9 mouse cellular contexts compared by ENCODE assay signal in the genomic region with DNA sequence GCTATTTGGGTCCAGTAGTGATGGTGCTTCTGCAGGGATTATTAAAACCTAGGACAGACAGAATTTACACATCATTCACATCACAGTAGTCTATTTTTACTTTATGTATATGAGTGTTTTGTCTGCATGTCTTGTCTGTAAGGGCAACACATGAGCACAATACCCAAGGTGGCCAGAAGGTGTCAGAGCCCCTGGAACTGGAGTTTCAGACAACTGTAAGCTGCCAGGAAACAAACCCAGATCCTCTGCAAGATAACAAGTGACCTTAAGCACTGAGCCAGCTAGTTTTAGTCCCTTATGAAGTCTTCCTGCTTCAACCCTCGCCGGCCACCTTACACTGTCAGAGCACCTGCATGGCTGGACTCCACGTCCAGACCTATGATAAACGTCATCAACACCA. TPM values are rescaled to one million over a fixed set of nuclear protein-coding genes. Genes with fewer than 3 reads are reported as not detected.
DNase-seq lines count a peak whose midpoint lies in the region; ATAC-seq and TF ChIP-seq lines count a peak whose summit lies in the region.
"Had no signal": no experiment of that assay in that cellular context is flagged by ENCODE, and none has a peak within 500 bp of the region (broad histone marks: within the 10 kb centered on the region; RNA-seq: fewer than 3 reads in every experiment).

No protein-coding gene starts in this region.

- peaks cover 91% of the 10 kb centered on the region for H3K4me1 ChIP-seq in heart, postnatal 0 days (ENCODE audit: control insufficient read depth, insufficient read depth)
- peaks cover 95% of the 10 kb centered on the region for H3K4me1 ChIP-seq in heart, embryonic 12.5 days (replicated peaks)
- peaks cover 35% of the 10 kb centered on the region for H3K4me1 ChIP-seq in forebrain, embryonic 11.5 days (replicated peaks; ENCODE audit: control insufficient read depth, insufficient read depth, low read length)
- H3K4me1 ChIP-seq in midbrain, embryonic 14.5 days (ENCODE audit: control insufficient read depth, insufficient read depth, low read length), result peaks cover 63% of the 10 kb centered on the region

- peak overlapping the region; percentile 32; the same call in 1 of the 2 replicates for H3K27ac ChIP-seq in heart, postnatal 0 days (ENCODE audit: low read depth)
- no peak overlapping the region for H3K27ac ChIP-seq in heart, embryonic 12.5 days (ENCODE audit: poor library complexity, severe bottlenecking)
- peak overlapping the region; percentile 94 for H3K27ac ChIP-seq in forebrain, embryonic 11.5 days (ENCODE audit: low read depth, low read length)
- peak overlapping the region; percentile 85 for H3K27ac ChIP-seq in midbrain, embryonic 14.5 days (replicated peaks; ENCODE audit: low read depth, low read length)

- 46% methylated on average over 4 of the region's 4 CpGs for WGBS in heart, postnatal 0 days
- 67% methylated on average over 4 of the region's 4 CpGs for WGBS in heart, embryonic 12.5 days
- 76% methylated on average over 4 of the region's 4 CpGs for whole genome bisulfite sequencing in forebrain, embryonic 11.5 days
- WGBS in midbrain, embryonic 14.5 days, result 73% methylated on average over 4 of the region's 4 CpGs

- TF ChIP-seq EP300 in heart, postnatal 0 days (IDR thresholded peaks at IDR 0.05; ENCODE audit: low read depth), result no peak

- no peak for DNase-seq in heart, postnatal 0 days (ENCODE audit: low spot score)
- peak; percentile 62 for DNase-seq in CD4-positive helper T cell, adult 2 months (ENCODE audit: low read depth, low spot score)
- no peak for DNase-seq in forebrain, embryonic 11.5 days (ENCODE audit: low spot score)
- peak; percentile 43 for DNase-seq in midbrain, embryonic 14.5 days
- no peak for DNase-seq in frontal cortex, postnatal 36 days (ENCODE audit: low spot score in 2 of 2)
- DNase-seq in frontal cortex, adult 2 months (ENCODE audit: extremely low spot score in 1 of 2, low spot score in 1 of 2), result no peak
- no peak for DNase-seq in frontal cortex, postnatal 10 days (ENCODE audit: low spot score in 2 of 2)

- ATAC-seq in heart, postnatal 0 days (ENCODE audit: insufficient read depth, low read depth), result no peak
- ATAC-seq in heart, embryonic 12.5 days (ENCODE audit: insufficient number of reproducible peaks, low FRiP score), result no peak
- no peak for ATAC-seq in forebrain, embryonic 11.5 days (replicated peaks; ENCODE audit: low FRiP score)
- no peak for ATAC-seq in midbrain, embryonic 14.5 days (ENCODE audit: low FRiP score, low TSS enrichment)

- H3K4me2 ChIP-seq in heart, postnatal 0 days (ENCODE audit: low read depth, low read length), result no peak overlapping the region
- no peak overlapping the region for H3K4me2 ChIP-seq in heart, embryonic 12.5 days
- H3K4me2 ChIP-seq in forebrain, embryonic 11.5 days (ENCODE audit: low read depth, low read length, severe bottlenecking), result no peak overlapping the region
- no peak overlapping the region for H3K4me2 ChIP-seq in midbrain, embryonic 14.5 days (ENCODE audit: low read length)
- H3K4me2 ChIP-seq: embryonic facial prominence, embryonic 15.5 days had no signal

- TF ChIP-seq CTCF in heart, postnatal 0 days (IDR thresholded peaks at IDR 0.05; ENCODE audit: low read depth), result peak; percentile 20; the same call in 1 of the 2 replicates

- H3K9ac ChIP-seq in heart, postnatal 0 days (replicated peaks; ENCODE audit: low read depth, low read length), result no peak overlapping the region
- H3K9ac ChIP-seq in heart, embryonic 12.5 days, result no peak overlapping the region
- H3K9ac ChIP-seq in forebrain, embryonic 11.5 days (ENCODE audit: low read length), result no peak overlapping the region
- H3K9ac ChIP-seq in midbrain, embryonic 14.5 days (replicated peaks; ENCODE audit: low read length), result no peak overlapping the region
- H3K9ac ChIP-seq: embryonic facial prominence, embryonic 15.5 days had no signal

- H3K27me3 ChIP-seq in heart, postnatal 0 days (ENCODE audit: control insufficient read depth, insufficient read depth, low read length), result no peaks in the 10 kb centered on the region
- no peaks in the 10 kb centered on the region for H3K27me3 ChIP-seq in heart, embryonic 12.5 days (replicated peaks)
- H3K27me3 ChIP-seq in forebrain, embryonic 11.5 days (ENCODE audit: control insufficient read depth, insufficient read depth, low read length), result no peaks in the 10 kb centered on the region
- H3K27me3 ChIP-seq in midbrain, embryonic 14.5 days (ENCODE audit: control insufficient read depth, insufficient read depth, low read length), result no peaks in the 10 kb centered on the region
- H3K27me3 ChIP-seq: embryonic facial prominence, embryonic 15.5 days had no signal

- no peaks in the 10 kb centered on the region for H3K9me3 ChIP-seq in heart, postnatal 0 days (replicated peaks; ENCODE audit: control insufficient read depth, low read length)
- H3K9me3 ChIP-seq in heart, embryonic 12.5 days (replicated peaks), result no peaks in the 10 kb centered on the region
- no peaks in the 10 kb centered on the region for H3K9me3 ChIP-seq in forebrain, embryonic 11.5 days (ENCODE audit: control insufficient read depth, low read length)
- H3K9me3 ChIP-seq in midbrain, embryonic 14.5 days (ENCODE audit: control insufficient read depth, low read length), result no peaks in the 10 kb centered on the region
- H3K9me3 ChIP-seq: embryonic facial prominence, embryonic 15.5 days had no signal

- H3K36me3 ChIP-seq in heart, postnatal 0 days (replicated peaks; ENCODE audit: control insufficient read depth, insufficient read depth, low read length), result no peaks in the 10 kb centered on the region
- H3K36me3 ChIP-seq in heart, embryonic 12.5 days, result no peaks in the 10 kb centered on the region
- H3K36me3 ChIP-seq in forebrain, embryonic 11.5 days (ENCODE audit: control insufficient read depth, insufficient read depth, low read length), result no peaks in the 10 kb centered on the region
- no peaks in the 10 kb centered on the region for H3K36me3 ChIP-seq in midbrain, embryonic 14.5 days (ENCODE audit: control insufficient read depth, insufficient read depth, low read length)
- H3K36me3 ChIP-seq: embryonic facial prominence, embryonic 15.5 days had no signal

- H3K4me3 ChIP-seq in heart, postnatal 0 days (ENCODE audit: low read depth, low read length), result no peak overlapping the region
- H3K4me3 ChIP-seq in heart, embryonic 12.5 days, result no peak overlapping the region
- no peak overlapping the region for H3K4me3 ChIP-seq in forebrain, embryonic 11.5 days (ENCODE audit: low read depth, low read length)
- no peak overlapping the region for H3K4me3 ChIP-seq in midbrain, embryonic 14.5 days (replicated peaks; ENCODE audit: low read depth, low read length)
- H3K4me3 ChIP-seq: embryonic facial prominence, embryonic 15.5 days had no signal

RNA-seq across cellular contexts. Expression of a gene that starts 17.9 kb away (rescaled TPM):
- total RNA-seq in heart, postnatal 0 days (2014; rRNA removed; ENCODE audit: low replicate concordance), result 302 and 348 TPM in 2 replicates
- polyA plus RNA-seq in heart, postnatal 0 days (2015; fragmentation: Nextera tagmentation; extraction: Ambion mirVana), result 62.6 and 69.9 TPM in 2 replicates
- polyA plus RNA-seq in heart, embryonic 12.5 days (2016; fragmentation: Nextera tagmentation; extraction: Ambion mirVana), result 89.1 and 93.0 TPM in 2 replicates
- polyA plus RNA-seq in forebrain, embryonic 11.5 days (2014; fragmentation: Nextera tagmentation; extraction: Ambion mirVana), result 52.3 and 57.8 TPM in 2 replicates
- 25.0 and 35.0 TPM in 2 replicates for polyA plus RNA-seq in midbrain, embryonic 14.5 days (2014; fragmentation: Nextera tagmentation; extraction: Ambion mirVana)
- polyA plus RNA-seq in frontal cortex, adult 2 months (2012; rRNA removed), result 27.6 and 28.6 TPM in 2 replicates

RNA-seq across cellular contexts. Expression of a gene that starts 58.4 kb away (rescaled TPM):
- total RNA-seq in heart, postnatal 0 days (2014; rRNA removed; ENCODE audit: low replicate concordance), result 1.3 and 1.4 TPM in 2 replicates
- polyA plus RNA-seq in heart, postnatal 0 days (2015; fragmentation: Nextera tagmentation; extraction: Ambion mirVana), result 0.60 and 0.86 TPM in 2 replicates
- polyA plus RNA-seq in heart, embryonic 12.5 days (2016; fragmentation: Nextera tagmentation; extraction: Ambion mirVana), result 6.5 and 8.8 TPM in 2 replicates
- polyA plus RNA-seq in forebrain, embryonic 11.5 days (2014; fragmentation: Nextera tagmentation; extraction: Ambion mirVana), result 17.1 and 20.8 TPM in 2 replicates
- 14.8 and 18.7 TPM in 2 replicates for polyA plus RNA-seq in midbrain, embryonic 14.5 days (2014; fragmentation: Nextera tagmentation; extraction: Ambion mirVana)
- 4.9 and 5.0 TPM in 2 replicates for polyA plus RNA-seq in frontal cortex, adult 2 months (2012; rRNA removed)

Comparison
In these comparisons a context has a peak if more than half of its experiments do, and no peak if none do; other contexts are left out.
1. DNase-seq: peak in CD4-positive helper T cell, adult 2 months (single experiment) and midbrain, embryonic 14.5 days (single experiment); none in heart, postnatal 0 days (single experiment), forebrain, embryonic 11.5 days (single experiment), frontal cortex, postnatal 36 days (0 of 2), frontal cortex, adult 2 months (0 of 2) and frontal cortex, postnatal 10 days (0 of 2).